Mouse (Mus musculus) left cerebral cortex, postnatal 4 days (tissue): ENCODE results near the gene Fat3. TPM values are rescaled to one million over a fixed set of nuclear protein-coding genes. Genes with fewer than 3 reads are reported as not detected.
A peak's percentile ranks its signal among the peaks of the same experiment; 100 is the strongest.

Source experiments
- DNase-seq: peaks from one replicate; pipeline ENCODE4 v3.0.0-alpha.2; 2022
- intact Hi-C: fragments of 180-260 bp; cut with DNase I; formaldehyde crosslinking; loops from one replicate; pipeline ENCODE4 v1.15.1; 2025
- total RNA-seq, 2 experiments: library from RNA; stranded (reverse); gene quantifications; 2 replicates each; pipeline ENCODE4 v1.2.3; 2021

Gene Fat3
- total RNA-seq, 2 experiments from 2014 or later, result 70.5 to 72.7 TPM

DNA sequence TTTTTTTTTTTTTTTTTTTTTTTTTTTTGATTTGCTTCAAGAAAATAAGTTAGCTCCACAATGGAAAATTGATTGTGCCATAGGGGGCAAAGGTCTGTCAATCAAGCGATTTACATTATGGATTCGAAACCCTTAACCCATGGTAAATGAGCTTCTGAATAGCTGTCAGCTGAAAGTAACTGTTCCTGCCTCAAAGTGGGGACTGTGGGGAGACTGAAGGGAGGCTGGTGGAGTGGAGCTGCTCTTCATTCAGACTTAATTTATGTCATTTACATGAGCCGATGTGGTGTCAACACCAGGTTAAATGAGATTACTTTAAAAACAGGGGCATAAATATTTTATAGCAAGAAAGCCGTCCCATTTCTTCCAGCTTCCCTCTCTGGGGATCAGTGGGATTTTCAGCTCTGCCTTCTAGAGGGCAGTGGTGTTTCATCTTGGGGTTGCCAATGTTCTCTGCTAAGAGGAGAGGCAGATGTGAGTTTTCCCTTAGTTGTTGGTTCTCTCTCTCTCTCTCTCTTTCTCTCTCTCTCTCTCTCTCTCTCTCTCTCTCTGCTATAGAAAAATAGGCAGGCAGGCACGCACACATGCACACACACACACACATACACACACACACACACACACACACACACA, 581.6 kb downstream of the Fat3 start:
- intact Hi-C loops, result no loop called here
- no peak for DNase-seq

GRCm38 (mm10) chr9:15916600-15916999, 584.5 kb downstream of the Fat3 start:
- no peak for DNase-seq
- intact Hi-C loops, result no loop called here

GRCm38 (mm10) chr9:15912735-15913134, 588.4 kb downstream of the Fat3 start:
- no peak for DNase-seq
- intact Hi-C loops, result no loop called here

DNA sequence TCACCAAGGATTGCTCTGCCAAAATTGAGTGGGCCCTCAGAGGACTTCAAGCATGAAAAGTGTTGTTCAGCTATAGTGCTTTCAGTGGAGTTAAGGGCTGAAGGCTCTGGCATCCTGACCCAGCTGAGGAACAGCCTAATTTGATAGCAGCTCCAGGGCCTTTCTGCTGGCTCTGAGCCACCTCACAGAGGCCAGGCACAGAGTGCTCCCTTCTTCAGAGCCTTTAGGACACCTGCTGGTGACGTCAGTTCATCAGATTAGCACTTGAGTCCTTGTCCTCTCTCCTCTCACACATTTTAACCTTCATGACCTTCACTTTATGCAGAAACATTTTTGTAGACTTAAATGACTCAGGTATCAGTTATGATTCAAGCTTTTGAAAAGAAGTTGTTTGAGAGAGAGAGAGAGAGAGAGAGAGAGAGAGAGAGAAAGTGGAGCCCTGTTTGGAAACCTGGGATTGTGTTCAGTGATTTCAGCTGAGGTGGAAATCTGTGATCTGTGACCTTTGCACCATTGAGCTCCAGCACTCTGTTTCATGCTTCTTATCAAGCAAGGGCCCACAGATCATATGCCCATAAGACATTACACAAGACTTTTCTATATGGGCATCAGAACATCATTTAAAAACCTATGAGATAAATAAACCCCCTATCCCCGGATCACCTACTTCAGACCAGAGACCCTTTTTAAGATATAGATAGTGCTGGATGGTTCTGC, 591.5 kb downstream of the Fat3 start:
- DNase-seq, result no peak
- intact Hi-C loops, result no loop called here

DNA sequence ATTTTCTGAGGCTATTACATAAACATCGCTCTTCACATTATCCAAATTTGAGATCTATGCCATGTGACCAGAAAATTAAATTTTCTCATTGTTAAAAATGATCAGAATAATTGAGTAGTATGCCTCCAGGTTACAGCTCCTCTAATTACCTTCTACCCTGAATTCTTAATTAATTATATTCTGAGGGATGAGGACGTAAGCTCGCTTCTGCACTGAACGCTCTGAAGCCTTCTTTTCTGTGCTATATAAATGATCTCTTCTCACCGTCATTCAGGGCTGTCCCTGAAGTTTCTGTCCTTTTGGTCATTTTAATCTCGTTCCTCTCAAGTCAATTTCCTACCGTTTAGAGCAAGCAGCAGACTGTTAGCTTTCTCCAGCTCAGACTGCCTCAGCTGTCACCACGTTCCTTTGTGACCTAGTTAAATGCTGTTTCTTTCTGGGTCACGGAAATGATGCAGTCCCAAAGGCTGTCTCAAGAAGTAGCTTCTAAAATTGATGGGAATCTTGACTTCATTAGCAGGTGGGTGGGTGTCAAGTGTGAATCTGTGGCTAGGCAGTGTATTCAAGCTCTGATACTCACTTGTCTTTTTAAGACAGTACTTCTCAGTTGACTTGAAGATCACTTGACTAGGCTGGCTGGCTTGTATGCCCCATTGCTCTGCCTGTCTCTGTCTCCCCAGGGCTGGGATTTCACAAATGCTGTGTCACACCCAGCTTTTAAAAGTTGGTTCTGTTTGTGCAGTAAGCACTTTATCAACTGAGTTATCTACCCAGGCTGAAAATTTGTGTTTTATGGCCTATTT, 596.9 kb downstream of the Fat3 start:
- no peak for DNase-seq

DNA sequence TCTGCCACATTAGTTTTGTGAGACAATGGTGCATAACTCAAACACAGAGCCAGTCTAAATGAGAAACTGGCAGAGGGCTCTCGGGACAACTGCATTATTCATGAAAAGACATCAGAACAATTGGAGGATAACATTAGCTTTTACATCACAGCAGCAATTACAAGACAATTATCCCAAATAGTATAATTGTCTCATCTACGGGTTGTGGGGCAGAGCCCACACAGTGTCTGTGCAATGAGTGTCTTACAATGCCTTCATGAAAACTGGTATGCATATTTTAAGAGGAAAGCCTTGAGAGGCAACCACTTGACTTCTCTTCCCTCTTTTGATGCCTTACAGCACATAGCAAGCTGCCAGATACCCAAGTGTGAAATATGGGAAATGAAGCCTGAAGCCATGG, 603.0 kb downstream of the Fat3 start:
- intact Hi-C loops, result no loop called here
- no peak for DNase-seq

More for the DNA sequence above, 596.9 kb downstream of the Fat3 start:
- intact Hi-C loops, result no loop called here

- intact Hi-C loops, result no loop called here
- DNase-seq, result no peak
These were observed 614.3 kb downstream of the Fat3 start for GRCm38 (mm10) chr9:15886756-15887155.

DNA sequence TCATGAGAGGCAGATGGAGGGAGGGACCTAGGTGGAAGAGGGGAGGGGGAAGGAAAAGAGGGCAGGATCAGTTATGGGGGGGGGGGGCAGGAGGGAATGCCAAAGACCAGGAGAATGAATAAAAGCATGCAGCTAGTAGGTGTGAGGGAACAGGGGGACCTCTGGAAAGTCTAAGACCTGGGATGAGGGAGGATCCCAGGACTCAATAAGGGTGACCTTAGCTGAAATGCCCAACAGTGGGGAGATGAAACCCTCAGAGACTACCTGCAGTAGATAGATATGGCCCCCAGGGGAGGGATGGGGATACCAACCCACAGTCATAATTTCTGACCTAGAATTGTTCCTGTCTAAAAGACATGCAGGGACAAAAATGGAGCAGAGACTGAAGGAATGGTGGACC, 620.3 kb downstream of the Fat3 start:
- intact Hi-C loops, result loop anchor here (1.0 kb wide), 1 partner anchor 195 kb away; no protein-coding TSS in a partner anchor
- DNase-seq, result no peak

GRCm38 (mm10) chr9:15880160-15880603, 620.9 kb downstream of the Fat3 start:
- intact Hi-C loops, result loop anchor here (1.0 kb wide), 1 partner anchor 195 kb away; no protein-coding TSS in a partner anchor
- DNase-seq, result peak; percentile 16

- intact Hi-C loops, result no loop called here
- no peak for DNase-seq
These were observed 626.5 kb downstream of the Fat3 start, which contains the start of gene Mtnr1b for GRCm38 (mm10) chr9:15874506-15875160. TSS of gene Mtnr1b (minus strand) at chr9:15874556.

DNA sequence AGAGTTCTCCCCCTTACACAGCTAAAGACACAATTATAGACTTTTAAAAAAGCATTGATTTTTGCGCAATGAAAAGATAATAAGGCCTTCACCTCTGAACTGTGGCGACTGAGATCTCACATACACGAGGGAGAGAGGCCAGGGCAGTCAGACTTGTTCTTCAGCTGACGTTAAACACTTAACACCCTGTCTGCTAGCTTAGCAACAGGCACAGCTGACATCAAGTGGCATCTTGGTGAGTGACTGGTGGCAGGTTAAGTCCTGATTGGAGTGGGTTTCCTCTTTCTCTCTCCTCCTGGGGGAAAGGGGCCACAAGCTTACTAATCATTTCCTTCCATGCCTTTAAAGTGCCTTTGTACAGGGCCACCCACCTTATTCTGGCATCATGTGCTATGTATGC, 631.1 kb downstream of the Fat3 start:
- no peak for DNase-seq
- intact Hi-C loops, result no loop called here

- intact Hi-C loops, result no loop called here
- no peak for DNase-seq
These were observed 631.6 kb downstream of the Fat3 start for GRCm38 (mm10) chr9:15869456-15869855.

DNA sequence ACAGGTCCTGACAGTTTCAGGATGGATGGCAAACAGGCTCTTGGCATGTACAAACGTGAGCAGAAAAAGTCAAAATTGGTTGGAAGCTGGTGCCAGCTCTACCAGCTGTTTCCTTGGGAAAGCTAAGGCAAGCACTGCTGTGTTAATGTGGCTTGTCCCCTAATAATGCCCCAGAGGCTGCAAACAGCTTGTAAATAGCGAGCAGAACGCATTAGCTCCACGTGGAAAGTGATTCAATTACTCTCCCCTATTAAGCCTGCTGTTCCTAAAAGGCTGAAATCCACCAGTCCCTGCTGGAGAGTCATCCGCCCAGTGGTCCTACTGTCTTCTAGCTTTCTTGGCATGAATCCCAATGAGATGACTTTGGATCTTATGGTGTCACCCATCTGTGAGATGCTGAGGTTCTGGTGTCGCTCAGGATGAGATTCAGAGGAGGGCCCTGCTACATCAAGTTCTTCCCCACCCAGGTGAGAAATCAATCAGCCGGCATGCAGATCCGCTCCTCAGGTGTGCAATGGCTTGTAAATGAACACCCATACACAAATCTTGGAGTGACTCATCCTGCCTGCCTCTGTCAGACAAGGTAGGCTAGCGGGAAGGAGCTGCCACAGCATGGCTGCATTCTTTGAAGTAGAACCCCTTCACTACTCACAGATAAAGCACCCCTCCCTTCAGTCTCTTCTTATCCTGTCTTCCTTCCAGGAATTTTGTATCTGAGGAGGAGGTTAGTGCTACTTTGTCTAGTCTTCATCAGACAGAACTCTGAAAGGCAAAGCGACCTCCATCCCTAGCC, 634.6 kb downstream of the Fat3 start:
- DNase-seq, result peak; percentile 38
- intact Hi-C loops, result no loop called here

GRCm38 (mm10) chr9:15861402-15861801, 639.7 kb downstream of the Fat3 start:
- intact Hi-C loops, result no loop called here

More at GRCm38 (mm10) chr9:15861402-15861801, 639.7 kb downstream of the Fat3 start:
- no peak for DNase-seq
